Mouse (Mus musculus): Measurements from ENCODE around the gene Vmn2r16.

GRCm38 (mm10) chr5:109294655-109295054 is 35.3 kb upstream of the Vmn2r16 start:
- TF ChIP-seq CTCF (IDR thresholded peaks at IDR 0.05; ENCODE audit: low read depth, low read length) (no peak), EP300 (IDR thresholded peaks at IDR 0.05; ENCODE audit: insufficient read depth, low read depth, low read length) (no peak), POLR2A (IDR thresholded peaks at IDR 0.05; ENCODE audit: insufficient read depth, low read length) (no peak)
